Mouse (Mus musculus) retina, adult 2 months (tissue): ENCODE data around the gene Arid3b.

Source experiments
- DNase-seq: peaks from one replicate; pipeline ENCODE4 v3.0.0-alpha.2; 2012; ENCODE audit warnings: low read depth, low spot score

Arid3b gene

GRCm38 (mm10) chr9:57748137-57748536 is 88.5 kb downstream of the Arid3b start:
- DNase-seq = no peak

- DNase-seq = no peak
Observed at GRCm38 (mm10) chr9:57747067-57747466, 89.5 kb downstream of the Arid3b start.

GRCm38 (mm10) chr9:57744462-57745091 is 92.0 kb downstream of the Arid3b start:
- DNase-seq = peak; percentile 44
